Mouse (Mus musculus): Measurements from ENCODE around the gene Lhx2.

Gene Lhx2

GRCm38 (mm10) chr2:38338990-38339909 is at the start of gene Lhx2:
TSS of gene Lhx2 (plus strand) at chr2:38339281.
- no peak for DNase-seq (ENCODE audit: low read depth)

- DNase-seq (ENCODE audit: low read depth): no peak
These were observed 47.6 kb upstream of the Lhx2 start for GRCm38 (mm10) chr2:38291526-38291925.

GRCm38 (mm10) chr2:38295939-38296338 is 43.1 kb upstream of the Lhx2 start:
- DNase-seq (ENCODE audit: low read depth): no peak

- no peak for DNase-seq (ENCODE audit: low read depth)
These were observed 38.1 kb upstream of the Lhx2 start for GRCm38 (mm10) chr2:38300941-38301340.

- DNase-seq (ENCODE audit: low read depth): no peak
These were observed 33.9 kb upstream of the Lhx2 start for GRCm38 (mm10) chr2:38305152-38305551.

- DNase-seq (ENCODE audit: low read depth): no peak
These were observed 26.2 kb upstream of the Lhx2 start for GRCm38 (mm10) chr2:38312921-38313320.

- no peak for DNase-seq (ENCODE audit: low read depth)
These were observed 25.7 kb upstream of the Lhx2 start for GRCm38 (mm10) chr2:38313399-38313798.

- DNase-seq (ENCODE audit: low read depth): peak; percentile 61
These were observed 20.0 kb upstream of the Lhx2 start for GRCm38 (mm10) chr2:38319086-38319485.

GRCm38 (mm10) chr2:38320911-38321310 is 18.2 kb upstream of the Lhx2 start:
- DNase-seq (ENCODE audit: low read depth): peak; percentile 57

GRCm38 (mm10) chr2:38323380-38323779 is 15.7 kb upstream of the Lhx2 start:
- no peak for DNase-seq (ENCODE audit: low read depth)

GRCm38 (mm10) chr2:38326671-38327070 is 12.4 kb upstream of the Lhx2 start:
- DNase-seq (ENCODE audit: low read depth): no peak

GRCm38 (mm10) chr2:38333586-38334119 is 5.4 kb upstream of the Lhx2 start:
- no peak for DNase-seq (ENCODE audit: low read depth)

- DNase-seq (ENCODE audit: low read depth): peak; percentile 58
These were observed 2.5 kb upstream of the Lhx2 start for GRCm38 (mm10) chr2:38336606-38337005.

GRCm38 (mm10) chr2:38337091-38337640 is 1.9 kb upstream of the Lhx2 start:
- no peak for DNase-seq (ENCODE audit: low read depth)

GRCm38 (mm10) chr2:38337681-38338080 is 1.4 kb upstream of the Lhx2 start:
- DNase-seq (ENCODE audit: low read depth): no peak

- no peak for DNase-seq (ENCODE audit: low read depth)
These were observed 641 bp upstream of the Lhx2 start for GRCm38 (mm10) chr2:38338348-38338932.

GRCm38 (mm10) chr2:38339910-38340625 is 987 bp downstream of the Lhx2 start:
- DNase-seq (ENCODE audit: low read depth): no peak

GRCm38 (mm10) chr2:38340626-38341200 is 1.6 kb downstream of the Lhx2 start:
- no peak for DNase-seq (ENCODE audit: low read depth)

- DNase-seq (ENCODE audit: low read depth): no peak
These were observed 4.5 kb downstream of the Lhx2 start for GRCm38 (mm10) chr2:38343573-38343972.

- DNase-seq (ENCODE audit: low read depth): no peak
These were observed 5.6 kb downstream of the Lhx2 start for GRCm38 (mm10) chr2:38344727-38345126.

- DNase-seq (ENCODE audit: low read depth): no peak
These were observed 7.3 kb downstream of the Lhx2 start for GRCm38 (mm10) chr2:38346417-38346816.

All from naive thymus-derived CD4-positive, alpha-beta T cell, adult 2 months (primary cell).